Mouse (Mus musculus) G1E-ER4 (cell line): ENCODE results near the gene Chd2. TPM values are rescaled to one million over a fixed set of nuclear protein-coding genes. Genes with fewer than 3 reads are reported as not detected.

Experiments
- GATA1 ChIP-seq: IDR thresholded peaks from one replicate; pipeline ENCODE4 v1.8.0; 2012; ENCODE audit warnings: low read length, inconsistent platforms
- polyA plus RNA-seq: library from polyadenylated mRNA; stranded (reverse); fragments of >175 nt; gene quantifications from 2 replicates; pipeline ENCODE4 v1.2.3, GENCODE M21; 2012

Gene Chd2
- polyA plus RNA-seq, 1 experiment: 84.5 TPM

- no peak for TF ChIP-seq GATA1
Observed at GRCm38 (mm10) chr7:73535861-73536200, 5.8 kb downstream of the Chd2 start.

- TF ChIP-seq GATA1: no peak
Observed at GRCm38 (mm10) chr7:73534937-73535860, 6.4 kb downstream of the Chd2 start.

- no peak for TF ChIP-seq GATA1
Observed at GRCm38 (mm10) chr7:73533457-73533856, 8.2 kb downstream of the Chd2 start.

GRCm38 (mm10) chr7:73532916-73533315 is 8.7 kb downstream of the Chd2 start:
- TF ChIP-seq GATA1: no peak

GRCm38 (mm10) chr7:73532139-73532538 is 9.5 kb downstream of the Chd2 start:
- no peak for TF ChIP-seq GATA1

- TF ChIP-seq GATA1: no peak
Observed at GRCm38 (mm10) chr7:73531506-73532093, 10.0 kb downstream of the Chd2 start.

- no peak for TF ChIP-seq GATA1
Observed at GRCm38 (mm10) chr7:73530846-73531245, 10.8 kb downstream of the Chd2 start.

- no peak for TF ChIP-seq GATA1
Observed at GRCm38 (mm10) chr7:73530164-73530563, 11.5 kb downstream of the Chd2 start.

- no peak for TF ChIP-seq GATA1
Observed at GRCm38 (mm10) chr7:73529261-73529660, 12.4 kb downstream of the Chd2 start.

GRCm38 (mm10) chr7:73527225-73527624 is 14.4 kb downstream of the Chd2 start:
- TF ChIP-seq GATA1: no peak

GRCm38 (mm10) chr7:73524454-73524952 is 17.1 kb downstream of the Chd2 start:
- no peak for TF ChIP-seq GATA1

- no peak for TF ChIP-seq GATA1
Observed at GRCm38 (mm10) chr7:73523608-73524259, 17.9 kb downstream of the Chd2 start.

- TF ChIP-seq GATA1: no peak
Observed at GRCm38 (mm10) chr7:73523183-73523582, 18.4 kb downstream of the Chd2 start.

- no peak for TF ChIP-seq GATA1
Observed at GRCm38 (mm10) chr7:73521277-73522193, 20.1 kb downstream of the Chd2 start.

- TF ChIP-seq GATA1: no peak
Observed at GRCm38 (mm10) chr7:73520231-73520630, 21.4 kb downstream of the Chd2 start.
